Mouse (Mus musculus) liver, postnatal 0 days (tissue): ENCODE measurements at regions not wholly inside any gene's neighbourhood (a gene's known extent, or its start where the extent isn't known, plus 50 kb on each side); places are given as distances from the start of the nearest gene placed in this dataset.

Experiments used
- ATAC-seq: fragments of 200-750 bp; cut with Nextera tagmentation; 2 replicates; pipeline ENCODE4 v1.8.0; 2017; ENCODE audit warnings: mild to moderate bottlenecking, moderate library complexity
- DNase-seq: peaks from one replicate; pipeline ENCODE4 v3.0.0-alpha.2; 2016
- H3K27ac ChIP-seq: fragments of 300-500 bp; sonication (generic); 2 replicates; pipeline ENCODE4 v1.5.1; 2014; ENCODE audit warnings: antibody characterized with exemption, moderate library complexity, mild to moderate bottlenecking, low read depth
- H3K27me3 ChIP-seq: fragments of 300-500 bp; sonication (generic); 2 replicates; pipeline ENCODE4 v1.6.1; 2014; ENCODE audit warnings: low read length, control low read depth, mixed read lengths; ENCODE audit not compliant: insufficient read depth
- H3K36me3 ChIP-seq: fragments of 300-500 bp; sonication (generic); replicated peaks from 2 replicates; pipeline ENCODE4 v1.6.1; 2014; ENCODE audit warnings: mild to moderate bottlenecking, control low read depth, low read length, moderate library complexity, mixed read lengths; ENCODE audit not compliant: insufficient read depth
- H3K4me1 ChIP-seq: fragments of 300-500 bp; sonication (generic); 2 replicates; pipeline ENCODE4 v1.6.1; 2014; ENCODE audit warnings: antibody characterized with exemption, mild to moderate bottlenecking, control low read depth; ENCODE audit not compliant: insufficient read depth
- H3K4me2 ChIP-seq: fragments of 300-500 bp; sonication (generic); 2 replicates; pipeline ENCODE4 v1.6.1; 2014; ENCODE audit warnings: low read depth, mild to moderate bottlenecking, low read length, moderate library complexity, mixed read lengths
- H3K4me3 ChIP-seq: fragments of 300-500 bp; sonication (generic); 2 replicates; pipeline ENCODE4 v1.5.1; 2014; ENCODE audit warnings: low read depth, low read length
- H3K9ac ChIP-seq: fragments of 300-500 bp; sonication (generic); replicated peaks from 2 replicates; pipeline ENCODE4 v1.6.1; 2014; ENCODE audit warnings: mild to moderate bottlenecking, moderate library complexity
- H3K9me3 ChIP-seq: fragments of 300-500 bp; sonication (generic); 2 replicates; pipeline ENCODE4 v1.6.1; 2016; ENCODE audit warnings: mild to moderate bottlenecking, control low read depth, low read length, mixed read lengths
- CTCF ChIP-seq: sonication (generic); IDR thresholded peaks from 2 replicates; pipeline ENCODE4 v1.5.1; 2016; ENCODE audit warnings: antibody characterized with exemption, low read depth
- EP300 ChIP-seq: IDR thresholded peaks from 2 replicates; pipeline ENCODE4 v1.6.1; 2016; ENCODE audit warnings: antibody characterized with exemption, low read depth, mild to moderate bottlenecking
- WGBS: fragments of 180-500 bp; shearing (Covaris S2); extraction: QIAGEN DNeasy Blood & Tissue Kit; methylation state at CpG from one replicate; pipeline ENCODE4 v1.1.7; 2014; ENCODE audit not compliant: insufficient replicate concordance; 5-methylcytosine and 5-hydroxymethylcytosine counted together

GRCm38 (mm10) chr5:83695383-83695782 lies 340.4 kb upstream of the Tecrl start:
- H3K4me2 ChIP-seq, result no peak overlapping the region
- 60% methylated on average over 1 of the region's 1 CpGs for WGBS
- no peak overlapping the region for H3K9ac ChIP-seq
- H3K4me1 ChIP-seq, result no peaks in the 10 kb centered on the region
- ATAC-seq, result no peak
- no peak overlapping the region for H3K4me3 ChIP-seq
- no peaks in the 10 kb centered on the region for H3K36me3 ChIP-seq
- TF ChIP-seq CTCF (no peak), EP300 (no peak)
- H3K27ac ChIP-seq, result no peak overlapping the region
- no peak for DNase-seq
- no peaks in the 10 kb centered on the region for H3K27me3 ChIP-seq
- H3K9me3 ChIP-seq, result no peaks in the 10 kb centered on the region

GRCm38 (mm10) chr5:83692286-83692685 lies 337.3 kb upstream of the Tecrl start:
- TF ChIP-seq CTCF (no peak), EP300 (no peak)
- Histone ChIP-seq H3K36me3 (no peaks in the 10 kb centered on the region), H3K4me2 (no peak overlapping the region), H3K27ac (no peak overlapping the region), H3K9ac (no peak overlapping the region), H3K27me3 (no peaks in the 10 kb centered on the region), H3K4me3 (no peak overlapping the region), H3K4me1 (no peaks in the 10 kb centered on the region), H3K9me3 (no peaks in the 10 kb centered on the region; the same call in 1 of the 2 replicates)
- no peak for DNase-seq
- no peak for ATAC-seq

GRCm38 (mm10) chr5:83678373-83678772 lies 323.4 kb upstream of the Tecrl start:
- DNase-seq (no peak), ATAC-seq (no peak)
- H3K36me3 ChIP-seq, result no peaks in the 10 kb centered on the region
- no peaks in the 10 kb centered on the region for H3K27me3 ChIP-seq
- TF ChIP-seq CTCF (no peak), EP300 (no peak)
- no peak overlapping the region for H3K4me2 ChIP-seq
- 78% methylated on average over 6 of the region's 6 CpGs for WGBS
- no peaks in the 10 kb centered on the region for H3K9me3 ChIP-seq
- no peak overlapping the region for H3K4me3 ChIP-seq
- no peak overlapping the region for H3K27ac ChIP-seq
- H3K4me1 ChIP-seq, result no peaks in the 10 kb centered on the region
- H3K9ac ChIP-seq, result no peak overlapping the region

- Histone ChIP-seq H3K27ac (no peak overlapping the region), H3K4me3 (no peak overlapping the region), H3K4me2 (no peak overlapping the region), H3K4me1 (no peaks in the 10 kb centered on the region), H3K9me3 (no peaks in the 10 kb centered on the region), H3K36me3 (no peaks in the 10 kb centered on the region), H3K9ac (no peak overlapping the region), H3K27me3 (no peaks in the 10 kb centered on the region)
- 66% methylated on average over 2 of the region's 2 CpGs for WGBS
- DNase-seq (no peak), ATAC-seq (no peak)
- TF ChIP-seq EP300 (no peak), CTCF (no peak)
Observed at GRCm38 (mm10) chr5:83659091-83659490, 304.1 kb upstream of the Tecrl start.

- Histone ChIP-seq H3K9me3 (no peaks in the 10 kb centered on the region), H3K27ac (no peak overlapping the region), H3K36me3 (no peaks in the 10 kb centered on the region), H3K4me3 (no peak overlapping the region), H3K4me1 (no peaks in the 10 kb centered on the region), H3K9ac (no peak overlapping the region), H3K4me2 (no peak overlapping the region), H3K27me3 (no peaks in the 10 kb centered on the region)
- DNase-seq (no peak), ATAC-seq (no peak)
- 70% methylated on average over 2 of the region's 2 CpGs for WGBS
- TF ChIP-seq CTCF (no peak), EP300 (no peak)
Observed at GRCm38 (mm10) chr5:83651329-83651728, 296.3 kb upstream of the Tecrl start.

- Histone ChIP-seq H3K9me3 (no peaks in the 10 kb centered on the region), H3K4me1 (no peaks in the 10 kb centered on the region), H3K4me2 (no peak overlapping the region), H3K27me3 (no peaks in the 10 kb centered on the region), H3K36me3 (no peaks in the 10 kb centered on the region), H3K9ac (no peak overlapping the region), H3K4me3 (no peak overlapping the region), H3K27ac (no peak overlapping the region)
- ATAC-seq, result no peak
- 75% methylated on average over 7 of the region's 7 CpGs for WGBS
- no peak for DNase-seq
- no peak for TF ChIP-seq CTCF
- no peak for TF ChIP-seq EP300
Observed at GRCm38 (mm10) chr5:83622612-83623374, 267.8 kb upstream of the Tecrl start.
